Mouse (Mus musculus): ENCODE measurements around the gene Frmd4b.

Gene Frmd4b

GRCm38 (mm10) chr6:97415578-97415977 is 201.8 kb downstream of the Frmd4b start:
- peak; percentile 26 for DNase-seq (ENCODE audit: low spot score)

- no peak for DNase-seq (ENCODE audit: low spot score)
These were observed 203.9 kb downstream of the Frmd4b start for GRCm38 (mm10) chr6:97413453-97413852.

GRCm38 (mm10) chr6:97412403-97412802 is 204.9 kb downstream of the Frmd4b start:
- no peak for DNase-seq (ENCODE audit: low spot score)

GRCm38 (mm10) chr6:97411327-97411726 is 206.0 kb downstream of the Frmd4b start:
- no peak for DNase-seq (ENCODE audit: low spot score)

- DNase-seq (ENCODE audit: low spot score), result peak; percentile 16
These were observed 207.7 kb downstream of the Frmd4b start for GRCm38 (mm10) chr6:97409467-97410239.

GRCm38 (mm10) chr6:97407914-97408313 is 209.4 kb downstream of the Frmd4b start:
- no peak for DNase-seq (ENCODE audit: low spot score)

- DNase-seq (ENCODE audit: low spot score), result no peak
These were observed 209.9 kb downstream of the Frmd4b start for GRCm38 (mm10) chr6:97407425-97407824.

GRCm38 (mm10) chr6:97405311-97405710 is 212.0 kb downstream of the Frmd4b start:
- DNase-seq (ENCODE audit: low spot score), result no peak

- no peak for DNase-seq (ENCODE audit: low spot score)
These were observed 214.4 kb downstream of the Frmd4b start for GRCm38 (mm10) chr6:97402822-97403472.

GRCm38 (mm10) chr6:97400446-97400845 is 216.9 kb downstream of the Frmd4b start:
- no peak for DNase-seq (ENCODE audit: low spot score)

GRCm38 (mm10) chr6:97397935-97398334 is 219.4 kb downstream of the Frmd4b start:
- DNase-seq (ENCODE audit: low spot score), result no peak

- no peak for DNase-seq (ENCODE audit: low spot score)
These were observed 220.4 kb downstream of the Frmd4b start for GRCm38 (mm10) chr6:97396957-97397354.

GRCm38 (mm10) chr6:97396351-97396956 is 220.9 kb downstream of the Frmd4b start:
- no peak for DNase-seq (ENCODE audit: low spot score)

GRCm38 (mm10) chr6:97395477-97396350 is 221.6 kb downstream of the Frmd4b start:
- DNase-seq (ENCODE audit: low spot score), result peak; percentile 31

- DNase-seq (ENCODE audit: low spot score), result no peak
These were observed 222.8 kb downstream of the Frmd4b start for GRCm38 (mm10) chr6:97394473-97395075.

- DNase-seq (ENCODE audit: low spot score), result no peak
These were observed 224.4 kb downstream of the Frmd4b start for GRCm38 (mm10) chr6:97392912-97393311.

- DNase-seq (ENCODE audit: low spot score), result no peak
These were observed 230.0 kb downstream of the Frmd4b start for GRCm38 (mm10) chr6:97387388-97387787.

GRCm38 (mm10) chr6:97384918-97385317 is 232.4 kb downstream of the Frmd4b start:
- DNase-seq (ENCODE audit: low spot score), result no peak

GRCm38 (mm10) chr6:97381275-97381674 is 236.1 kb downstream of the Frmd4b start:
- peak; percentile 13 for DNase-seq (ENCODE audit: low spot score)

- DNase-seq (ENCODE audit: low spot score), result no peak
These were observed 246.4 kb downstream of the Frmd4b start for GRCm38 (mm10) chr6:97370947-97371346.

GRCm38 (mm10) chr6:97370460-97370859 is 246.9 kb downstream of the Frmd4b start:
- no peak for DNase-seq (ENCODE audit: low spot score)

GRCm38 (mm10) chr6:97363846-97364245 is 253.5 kb downstream of the Frmd4b start:
- no peak for DNase-seq (ENCODE audit: low spot score)
